Mouse (Mus musculus) heart, adult 2 months (tissue): ENCODE data around the gene Tmem81. TPM values are rescaled to one million over a fixed set of nuclear protein-coding genes. Genes with fewer than 3 reads are reported as not detected.

Experiments used
- DNase-seq, 2 experiments: peaks; one replicate each; pipeline ENCODE4 v3.0.0; 2021
- H3K27ac ChIP-seq: fragments of 200-600 bp; 2 replicates; pipeline ENCODE4 v1.8.1; 2022
- H3K27me3 ChIP-seq: fragments of 200-500 bp; 2 replicates; pipeline ENCODE4 v1.6.1; 2012; ENCODE audit warnings: mild to moderate bottlenecking, low read length, inconsistent platforms, mixed read lengths; ENCODE audit not compliant: control insufficient read depth, insufficient read depth
- H3K36me3 ChIP-seq: fragments of 200-500 bp; 2 replicates; pipeline ENCODE4 v1.6.1; 2012; ENCODE audit warnings: low read length, inconsistent platforms; ENCODE audit not compliant: control insufficient read depth, insufficient read depth
- H3K4me1 ChIP-seq: fragments of 200-500 bp; 2 replicates; pipeline ENCODE4 v1.6.1; 2011; ENCODE audit warnings: low read length; ENCODE audit not compliant: control insufficient read depth, insufficient read depth
- H3K4me3 ChIP-seq: fragments of 200-600 bp; 2 replicates; pipeline ENCODE4 v1.8.1; 2022
- H3K79me2 ChIP-seq: fragments of 200-500 bp; replicated peaks from 2 replicates; pipeline ENCODE4 v1.6.1; 2012; ENCODE audit warnings: mild to moderate bottlenecking, inconsistent platforms, low read length, moderate library complexity, mixed read lengths; ENCODE audit not compliant: control insufficient read depth, insufficient read depth
- H3K9ac ChIP-seq: fragments of 200-500 bp; 2 replicates; pipeline ENCODE4 v1.6.1; 2012; ENCODE audit warnings: low read depth, mild to moderate bottlenecking, control low read depth, inconsistent platforms, low read length, mixed read lengths
- CTCF ChIP-seq: fragments of 200-600 bp; IDR thresholded peaks from 2 replicates; pipeline ENCODE4 v1.8.1; 2022; ENCODE audit warnings: antibody characterized with exemption, mild to moderate bottlenecking, moderate library complexity
- EP300 ChIP-seq: fragments of 200-500 bp; IDR thresholded peaks from 2 replicates; pipeline ENCODE4 v1.6.1; 2011; ENCODE audit warnings: low read depth, low read length, control low read depth; ENCODE audit not compliant: insufficient read depth
- POLR2A ChIP-seq: fragments of 200-500 bp; IDR thresholded peaks from 2 replicates; pipeline ENCODE4 v1.6.1; 2011; ENCODE audit warnings: mild to moderate bottlenecking, low read depth, low read length, control low read depth; ENCODE audit not compliant: insufficient read depth
- WGBS: fragments of 180-500 bp; shearing (Covaris S2); methylation state at CpG from one replicate; pipeline ENCODE4 v1.1.7; 2018; 5-methylcytosine and 5-hydroxymethylcytosine counted together
- intact Hi-C: fragments of 180-260 bp; cut with DNase I; formaldehyde crosslinking; loops from one replicate; pipeline ENCODE4 v1.15.1; 2025
- polyA plus RNA-seq: library from polyadenylated mRNA; depleted of rRNA; stranded (reverse); fragments of >200 nt; gene quantifications from 2 replicates; pipeline ENCODE4 v1.2.3, GENCODE M21; 2012
- total RNA-seq, 2 experiments: library from RNA; stranded (reverse); gene quantifications; 2 replicates each; pipeline ENCODE4 v1.2.3; 2021

Tmem81 gene
- total and polyA plus RNA-seq, 3 experiments = 1.1 to 1.7 (median 1.2) TPM

DNA sequence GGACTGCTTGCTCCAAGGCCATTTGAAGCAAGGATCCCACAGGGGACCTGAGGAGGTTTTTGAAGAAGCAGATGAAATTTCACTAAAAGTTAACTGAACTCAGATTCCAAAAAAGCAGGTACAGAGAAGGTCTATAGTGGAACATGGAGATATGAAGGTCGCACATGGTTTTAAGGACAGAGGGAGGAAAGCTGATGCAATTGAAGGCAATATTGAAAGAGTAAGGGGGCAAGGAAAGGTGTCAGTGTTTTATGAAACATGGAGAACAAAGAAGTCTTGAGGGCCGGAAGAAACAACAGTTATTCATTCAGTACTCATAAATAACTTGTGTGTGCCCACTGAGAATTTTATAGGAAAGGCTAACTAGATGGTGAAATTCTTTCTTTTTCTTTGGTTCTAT, 24.4 kb upstream of the Tmem81 start:
- H3K36me3 ChIP-seq = peaks cover under 1% of the 10 kb centered on the region
- WGBS = 93% methylated on average over 2 of the region's 2 CpGs
- intact Hi-C loops = no loop called here

DNA sequence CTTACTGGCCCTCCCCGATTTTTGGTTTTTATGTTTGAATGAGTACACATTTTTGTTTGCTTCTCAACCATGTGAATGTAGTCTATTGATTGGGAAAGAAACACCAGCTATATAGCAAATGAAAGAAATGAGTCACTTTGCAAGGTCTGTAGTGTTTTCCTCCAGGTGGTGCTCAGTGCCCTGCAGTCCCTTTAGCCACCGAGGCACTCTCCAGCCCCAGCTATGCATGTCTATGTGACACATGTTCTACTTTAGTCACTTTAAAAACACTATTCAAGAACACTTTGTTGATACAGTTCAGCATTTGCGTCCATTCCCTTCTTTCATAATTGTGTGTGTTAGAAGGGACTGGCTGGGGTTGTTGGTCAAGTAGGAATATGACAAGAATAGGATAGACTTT, 22.8 kb upstream of the Tmem81 start:
- Histone ChIP-seq H3K36me3 (peaks cover 3% of the 10 kb centered on the region), H3K79me2 (peaks cover 7% of the 10 kb centered on the region), H3K27me3 (no peaks in the 10 kb centered on the region; the same call in 1 of the 2 replicates), H3K27ac (no peak overlapping the region), H3K9ac (no peak overlapping the region), H3K4me3 (no peak overlapping the region), H3K4me1 (peaks cover 2% of the 10 kb centered on the region)
- DNase-seq = no peak
- intact Hi-C loops = no loop called here
- TF ChIP-seq CTCF (no peak), EP300 (no peak), POLR2A (no peak)
- 82% methylated on average over 3 of the region's 3 CpGs for WGBS

More for the DNA sequence above, 24.4 kb upstream of the Tmem81 start:
- no peak for DNase-seq
- H3K79me2 ChIP-seq = peaks cover 5% of the 10 kb centered on the region
- no peak for TF ChIP-seq CTCF
- H3K4me3 ChIP-seq = no peak overlapping the region
- no peak overlapping the region for H3K9ac ChIP-seq
- H3K27ac ChIP-seq = no peak overlapping the region
- H3K27me3 ChIP-seq = no peaks in the 10 kb centered on the region
- peaks cover 2% of the 10 kb centered on the region for H3K4me1 ChIP-seq

DNA sequence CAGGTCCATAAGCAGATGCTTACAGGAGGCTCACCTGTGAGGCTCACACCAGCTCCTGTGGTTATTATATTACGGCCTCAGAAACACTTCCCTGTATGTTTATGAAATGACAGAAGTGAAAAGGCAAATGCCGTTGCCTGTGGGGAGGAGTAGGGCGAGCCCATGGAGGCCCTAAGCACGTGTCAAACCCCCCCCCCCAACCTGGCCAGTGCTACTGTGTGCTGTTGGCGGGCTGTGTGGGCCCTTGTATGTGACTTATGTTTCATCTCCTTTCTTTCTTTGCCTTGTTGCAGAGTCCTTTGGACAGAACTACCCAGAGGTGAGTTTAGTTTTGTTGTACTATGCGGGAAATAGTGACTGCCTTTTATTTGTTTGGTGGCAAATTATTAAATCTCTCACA, 22.3 kb upstream of the Tmem81 start:
- intact Hi-C loops = no loop called here
- H3K9ac ChIP-seq = no peak overlapping the region
- no peak for DNase-seq
- 94% methylated on average over 6 of the region's 6 CpGs for WGBS
- H3K27me3 ChIP-seq = no peaks in the 10 kb centered on the region; the same call in 1 of the 2 replicates
- peaks cover 7% of the 10 kb centered on the region for H3K79me2 ChIP-seq
- no peak overlapping the region for H3K4me3 ChIP-seq
- H3K36me3 ChIP-seq = peaks cover 3% of the 10 kb centered on the region
- H3K4me1 ChIP-seq = no peaks in the 10 kb centered on the region; the same call in 1 of the 2 replicates
- TF ChIP-seq EP300 = no peak
- TF ChIP-seq CTCF = no peak
- TF ChIP-seq POLR2A = no peak
- no peak overlapping the region for H3K27ac ChIP-seq

DNA sequence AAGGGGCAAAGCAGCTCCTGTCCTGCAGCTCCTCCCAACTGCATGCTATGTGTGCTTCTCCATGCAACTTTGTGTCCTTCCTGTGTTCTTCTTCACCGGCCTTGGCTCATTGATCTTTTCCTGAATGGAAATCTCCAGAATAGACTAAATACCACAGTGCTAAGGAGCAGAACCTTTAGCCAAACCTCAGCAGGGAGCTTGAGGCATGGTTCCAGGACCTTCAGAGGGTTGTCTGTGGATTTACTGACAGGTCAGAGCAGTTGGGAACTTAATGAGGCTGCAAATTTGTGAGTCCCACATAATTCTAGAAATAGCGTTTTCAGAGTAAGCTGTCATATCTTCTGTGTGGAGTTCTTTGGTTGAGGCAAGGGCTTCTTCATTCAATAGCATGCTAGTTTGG, 5.5 kb upstream of the Tmem81 start:
- no peaks in the 10 kb centered on the region; the same call in 1 of the 2 replicates for H3K36me3 ChIP-seq
- TF ChIP-seq POLR2A (no peak), CTCF (no peak), EP300 (no peak)
- no peak overlapping the region for H3K9ac ChIP-seq
- no peaks in the 10 kb centered on the region for H3K79me2 ChIP-seq
- H3K27ac ChIP-seq = no peak overlapping the region
- no peaks in the 10 kb centered on the region for H3K4me1 ChIP-seq
- WGBS = 87% methylated on average over 2 of the region's 2 CpGs
- intact Hi-C loops = no loop called here
- no peak for DNase-seq
- H3K27me3 ChIP-seq = no peaks in the 10 kb centered on the region
- H3K4me3 ChIP-seq = no peak overlapping the region

DNA sequence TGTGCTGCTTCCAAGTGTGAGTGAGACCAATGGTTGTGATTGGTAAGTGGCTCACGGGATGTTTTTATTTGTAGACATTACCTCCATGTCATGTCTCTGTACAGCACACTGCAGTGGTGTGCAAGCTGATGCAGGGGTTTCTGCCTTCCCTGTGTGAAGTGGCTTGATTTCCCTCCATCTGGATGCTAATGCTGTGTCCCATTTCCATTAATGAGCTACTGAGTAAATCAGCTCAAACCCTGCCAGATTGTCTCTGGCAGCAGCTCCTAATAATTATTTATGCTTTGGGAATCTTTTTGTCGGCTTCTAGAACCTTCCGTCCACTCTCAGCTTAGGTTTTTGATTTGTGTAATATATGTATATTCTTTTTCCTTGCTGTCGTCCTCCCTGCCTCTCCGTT, 875 bp upstream of the Tmem81 start:
- intact Hi-C loops = no loop called here
- Histone ChIP-seq H3K27ac (no peak overlapping the region), H3K4me3 (no peak overlapping the region), H3K9ac (no peak overlapping the region), H3K4me1 (no peaks in the 10 kb centered on the region), H3K79me2 (no peaks in the 10 kb centered on the region), H3K27me3 (no peaks in the 10 kb centered on the region), H3K36me3 (no peaks in the 10 kb centered on the region; the same call in 1 of the 2 replicates)
- DNase-seq = no peak
- TF ChIP-seq EP300 = no peak
- no peak for TF ChIP-seq CTCF
- TF ChIP-seq POLR2A = no peak
- 95% methylated on average over 5 of the region's 5 CpGs for WGBS

DNA sequence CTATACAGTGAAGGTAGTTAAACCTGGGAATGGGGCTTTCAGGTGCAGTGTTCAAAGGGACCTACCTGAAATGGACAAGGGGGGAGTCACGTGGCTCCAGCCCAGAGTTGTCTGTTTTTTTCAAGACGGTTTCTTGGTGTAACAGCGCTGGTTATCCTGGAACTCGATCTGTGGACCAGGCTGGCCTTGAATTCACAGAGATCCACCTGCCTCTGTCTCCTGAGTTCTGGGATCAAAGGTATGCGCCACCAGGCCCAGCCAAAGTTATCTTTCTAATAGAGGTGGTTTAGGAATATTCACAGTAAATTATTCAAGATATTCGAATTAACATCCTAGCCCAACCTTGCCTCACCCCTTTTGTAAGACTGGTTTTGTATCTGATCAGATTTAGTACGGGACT, 626 bp downstream of the Tmem81 start:
- intact Hi-C loops = no loop called here
- no peak for DNase-seq
- Histone ChIP-seq H3K4me1 (no peaks in the 10 kb centered on the region), H3K4me3 (no peak overlapping the region), H3K27ac (no peak overlapping the region), H3K27me3 (no peaks in the 10 kb centered on the region), H3K79me2 (no peaks in the 10 kb centered on the region), H3K9ac (no peak overlapping the region), H3K36me3 (no peaks in the 10 kb centered on the region; the same call in 1 of the 2 replicates)
- TF ChIP-seq POLR2A (no peak), EP300 (no peak), CTCF (no peak)
- WGBS = 90% methylated on average over 7 of the region's 7 CpGs
